Mouse (Mus musculus) adrenal gland, adult (tissue): ENCODE measurements at regions not wholly inside any gene's neighbourhood (a gene's known extent, or its start where the extent isn't known, plus 50 kb on each side); places are given as distances from the start of the nearest gene placed in this dataset.

Experiments used
- DNase-seq, 2 experiments: peaks; one replicate each; pipeline ENCODE4 v3.0.0; 2022 to 2023; ENCODE audit warnings: low spot score in 1 of 2; ENCODE audit not compliant: inconsistent age in 2 of 2

- DNase-seq = no peak
Measured at GRCm38 (mm10) chr14:48052405-48052804, 68.2 kb upstream of the Peli2 start.

- DNase-seq = no peak
Measured at GRCm38 (mm10) chr14:48053151-48053550, 67.5 kb upstream of the Peli2 start.

- DNase-seq = no peak
Measured at GRCm38 (mm10) chr14:48054719-48055118, 65.9 kb upstream of the Peli2 start.

- no peak for DNase-seq
Measured at GRCm38 (mm10) chr14:48055861-48056260, 64.8 kb upstream of the Peli2 start.

GRCm38 (mm10) chr14:48058234-48058868, 62.3 kb upstream of the Peli2 start:
- DNase-seq = no peak

GRCm38 (mm10) chr14:48059664-48060455, 60.8 kb upstream of the Peli2 start:
- no peak for DNase-seq

- DNase-seq = no peak
Measured at GRCm38 (mm10) chr14:48068641-48069040, 52.0 kb upstream of the Peli2 start.
